Mouse (Mus musculus): Measurements from ENCODE around the gene 2410137M14Rik. TPM values are rescaled to one million over a fixed set of nuclear protein-coding genes. Genes with fewer than 3 reads are reported as not detected.

Gene 2410137M14Rik
- polyA plus RNA-seq, 1 experiment from 2014 or later, result not detected

DNA sequence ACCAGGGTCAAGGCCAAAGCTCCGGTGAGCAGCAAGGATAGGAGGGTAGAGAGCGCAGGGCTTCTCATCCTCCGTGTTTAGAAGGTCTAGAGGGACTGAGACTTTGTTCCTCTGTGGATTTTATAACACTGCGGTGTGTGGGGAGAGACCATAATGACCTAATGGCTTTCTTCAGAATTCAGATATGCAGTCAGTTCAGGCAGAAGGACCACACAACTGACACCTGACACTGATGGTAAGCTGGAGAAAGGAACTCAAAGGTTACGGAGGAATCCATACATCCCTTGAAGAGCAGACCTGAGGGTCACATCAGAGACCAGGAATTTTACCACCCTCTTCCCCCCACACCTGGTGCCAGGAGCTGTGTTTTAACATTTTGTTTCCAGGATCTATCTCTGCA, 8.4 kb upstream of the 2410137M14Rik start, which contains the start of gene H2-M5:
H2-M5 (minus strand) TSS at position 101 of the 400 bp plus-strand sequence.
- peaks cover 6% of the 10 kb centered on the region; the same call in 1 of the 2 replicates for H3K4me1 ChIP-seq
- no peaks in the 10 kb centered on the region for H3K9me3 ChIP-seq (replicated peaks)
- no peak within 1 kb of the TSS for H3K27ac ChIP-seq (replicated peaks)
- no peaks in the 10 kb centered on the region for H3K36me3 ChIP-seq
- no peak for DNase-seq (ENCODE audit: low spot score)
- WGBS, result 18% methylated on average over 5 of the region's 5 CpGs
- peak within 1 kb of the TSS; percentile 28 for H3K4me3 ChIP-seq
- peaks cover 58% of the 10 kb centered on the region for H3K27me3 ChIP-seq (ENCODE audit: low read depth, poor library complexity, severe bottlenecking)

DNA sequence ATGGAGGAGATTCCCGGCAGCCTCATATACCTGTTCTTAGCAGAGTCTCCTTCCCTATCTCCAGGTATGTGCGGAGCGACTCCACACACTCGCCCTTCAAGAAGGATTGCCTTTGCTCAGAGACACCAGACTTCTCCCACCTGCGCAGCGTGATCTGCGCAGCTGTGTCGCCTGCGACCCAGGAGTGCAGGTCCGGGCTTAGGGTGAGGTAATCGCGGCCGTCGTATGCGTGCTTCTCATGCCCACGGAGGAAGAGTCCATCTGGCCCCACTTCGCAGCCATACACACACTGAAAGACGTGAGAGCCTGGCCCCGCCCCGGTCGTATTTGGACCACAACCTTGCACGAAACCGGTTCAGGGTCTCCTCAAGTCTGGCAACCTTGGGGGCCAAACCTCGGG, 7.4 kb upstream of the 2410137M14Rik start:
- Histone ChIP-seq H3K4me3 (peak overlapping the region; percentile 28), H3K27ac (replicated peaks) (no peak overlapping the region), H3K9me3 (replicated peaks) (no peaks in the 10 kb centered on the region), H3K27me3 (ENCODE audit: low read depth, poor library complexity, severe bottlenecking) (peaks cover 66% of the 10 kb centered on the region), H3K36me3 (no peaks in the 10 kb centered on the region), H3K4me1 (peaks cover 6% of the 10 kb centered on the region; the same call in 1 of the 2 replicates)
- 4% methylated on average over 24 of the region's 24 CpGs for WGBS
- no peak for DNase-seq (ENCODE audit: low spot score)

DNA sequence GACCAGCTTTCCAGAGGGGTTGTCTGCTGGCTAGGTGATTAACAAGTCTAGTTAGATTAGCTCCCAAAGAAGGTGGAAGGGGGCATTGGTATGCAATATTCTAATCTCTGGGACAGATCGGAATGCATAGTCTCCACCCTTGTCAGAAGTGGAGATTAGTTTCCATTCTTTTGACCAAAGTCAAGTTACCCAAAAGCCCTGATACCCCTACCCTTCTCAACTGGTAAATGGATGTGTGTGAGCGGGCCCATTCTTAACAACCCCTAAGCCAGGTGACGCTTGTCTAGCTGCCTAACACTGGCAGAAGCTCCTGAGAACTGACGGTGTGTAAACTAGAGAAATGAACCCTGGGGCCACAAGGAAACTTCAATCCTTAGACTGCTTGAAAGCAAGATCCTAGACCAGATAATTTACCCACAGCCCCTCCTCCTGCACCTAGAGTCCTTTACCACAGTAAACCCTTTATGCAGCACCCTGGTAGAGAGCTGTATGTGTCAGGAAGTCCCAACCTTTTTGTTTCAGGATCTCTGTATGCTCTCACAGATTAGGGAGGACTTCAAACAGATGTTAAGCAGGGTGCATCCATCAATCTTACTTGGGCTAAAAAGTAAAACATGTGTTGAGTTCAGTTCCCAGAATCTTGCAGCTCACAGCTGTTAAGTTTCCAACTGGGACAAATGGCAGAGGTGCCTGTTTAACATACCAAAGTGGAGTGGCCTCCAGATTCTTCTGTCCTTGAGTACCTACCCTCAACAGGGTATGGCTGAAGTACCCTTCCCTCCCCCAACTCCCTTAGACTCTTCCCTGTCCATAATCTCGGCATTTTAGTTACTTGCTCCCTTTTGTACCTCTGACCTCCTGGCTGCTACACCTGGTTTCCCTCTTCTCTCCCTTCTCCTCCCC, 1.5 kb upstream of the 2410137M14Rik start:
- H3K36me3 ChIP-seq, result no peaks in the 10 kb centered on the region

DNA sequence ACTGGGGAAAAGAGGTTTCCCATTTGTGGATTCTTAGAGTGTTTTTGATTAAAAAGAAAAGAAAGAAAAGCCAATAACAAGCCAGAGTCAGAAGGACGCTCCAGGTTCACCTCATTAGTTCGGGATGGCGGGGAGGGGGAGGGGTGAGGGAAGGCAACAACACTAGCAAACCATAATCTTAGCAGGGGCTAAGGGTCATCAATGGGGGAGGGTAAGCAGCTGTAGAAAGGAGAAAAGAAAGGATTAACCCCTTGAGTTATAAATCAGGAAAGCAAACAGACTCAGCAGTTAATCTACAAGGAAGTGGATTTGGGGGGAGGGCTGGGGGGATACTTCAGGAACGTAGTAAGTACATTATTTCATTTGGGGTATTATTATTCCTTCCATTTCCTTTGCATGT, 808 bp upstream of the 2410137M14Rik start:
- peak; percentile 47 for DNase-seq (ENCODE audit: low spot score)
- no peaks in the 10 kb centered on the region for H3K9me3 ChIP-seq (replicated peaks)
- H3K27ac ChIP-seq (replicated peaks), result no peak overlapping the region
- peaks cover 72% of the 10 kb centered on the region for H3K27me3 ChIP-seq (ENCODE audit: low read depth, poor library complexity, severe bottlenecking)
- no peaks in the 10 kb centered on the region for H3K36me3 ChIP-seq
- whole genome bisulfite sequencing, result 4% methylated on average over 4 of the region's 4 CpGs
- H3K4me3 ChIP-seq, result peak overlapping the region; percentile 30
- H3K4me1 ChIP-seq, result peaks cover 23% of the 10 kb centered on the region

More for the DNA sequence above, 1.5 kb upstream of the 2410137M14Rik start:
- WGBS, result 31% methylated on average over 5 of the region's 5 CpGs
- Histone ChIP-seq H3K27me3 (ENCODE audit: low read depth, poor library complexity, severe bottlenecking) (peaks cover 74% of the 10 kb centered on the region), H3K9me3 (replicated peaks) (no peaks in the 10 kb centered on the region), H3K4me3 (peak overlapping the region; percentile 30; the same call in 1 of the 2 replicates), H3K27ac (replicated peaks) (no peak overlapping the region), H3K4me1 (peaks cover 23% of the 10 kb centered on the region)
- no peak for DNase-seq (ENCODE audit: low spot score)

DNA sequence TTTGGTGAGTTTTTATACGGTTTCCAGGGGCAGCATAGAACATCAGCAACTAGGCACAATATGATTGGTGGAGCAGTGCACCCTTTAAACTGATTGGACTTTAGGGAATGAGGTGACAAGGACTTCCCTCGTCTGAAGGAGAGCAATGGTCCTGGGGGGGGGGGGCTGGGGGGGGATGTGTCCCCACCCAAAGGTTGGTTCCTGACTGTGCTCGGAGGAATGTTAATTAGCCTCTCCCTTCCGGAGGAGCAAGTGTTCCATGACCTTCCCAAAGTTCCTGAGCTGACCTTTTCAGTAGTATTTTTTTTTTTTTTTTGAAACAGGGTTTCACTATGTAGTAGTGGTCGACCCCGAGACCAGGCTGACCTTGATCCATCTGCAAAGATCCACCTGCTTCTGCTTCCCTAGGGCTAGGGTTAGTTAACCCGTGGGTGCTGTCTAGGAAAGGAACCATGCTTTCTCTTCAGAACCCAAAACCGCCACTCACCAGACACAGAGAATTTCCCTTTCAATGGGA, 7.7 kb downstream of the 2410137M14Rik start:
- 84% methylated on average over 8 of the region's 8 CpGs for WGBS
- peaks cover 6% of the 10 kb centered on the region for H3K27me3 ChIP-seq (ENCODE audit: low read depth, poor library complexity, severe bottlenecking)
- no peak overlapping the region for H3K4me3 ChIP-seq
- no peaks in the 10 kb centered on the region for H3K9me3 ChIP-seq (replicated peaks)
- DNase-seq (ENCODE audit: low spot score), result no peak
- H3K36me3 ChIP-seq, result no peaks in the 10 kb centered on the region
- H3K4me1 ChIP-seq, result no peaks in the 10 kb centered on the region
- no peak overlapping the region for H3K27ac ChIP-seq (replicated peaks)

DNA sequence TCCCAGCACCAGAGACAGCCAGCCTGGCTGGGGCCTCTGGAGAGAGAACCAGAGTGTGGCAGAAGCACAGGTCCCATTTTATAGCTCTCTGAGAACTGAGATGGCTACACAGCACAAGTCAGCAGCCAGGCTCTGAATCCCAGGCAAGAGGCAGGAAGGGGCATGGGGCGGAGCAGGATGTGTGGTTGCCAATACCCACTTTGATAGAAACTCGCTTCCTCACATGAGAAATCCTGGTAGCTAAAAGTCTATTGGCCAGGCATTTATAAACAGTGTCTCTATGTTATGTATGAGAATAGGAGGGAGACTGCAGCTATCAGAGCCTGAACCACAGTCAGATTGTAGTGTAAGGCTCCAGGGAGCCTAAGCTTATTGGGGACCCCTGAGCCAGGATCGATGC, 8.2 kb downstream of the 2410137M14Rik start:
- no peak for DNase-seq (ENCODE audit: low spot score)
- Histone ChIP-seq H3K36me3 (no peaks in the 10 kb centered on the region), H3K27ac (replicated peaks) (no peak overlapping the region), H3K27me3 (ENCODE audit: low read depth, poor library complexity, severe bottlenecking) (0 out of 2 replicates have a peak, but pooled peaks cover 5% of the 10 kb centered on the region), H3K9me3 (replicated peaks) (no peaks in the 10 kb centered on the region), H3K4me1 (no peaks in the 10 kb centered on the region), H3K4me3 (no peak overlapping the region)
- 82% methylated on average over 3 of the region's 3 CpGs for WGBS

DNA sequence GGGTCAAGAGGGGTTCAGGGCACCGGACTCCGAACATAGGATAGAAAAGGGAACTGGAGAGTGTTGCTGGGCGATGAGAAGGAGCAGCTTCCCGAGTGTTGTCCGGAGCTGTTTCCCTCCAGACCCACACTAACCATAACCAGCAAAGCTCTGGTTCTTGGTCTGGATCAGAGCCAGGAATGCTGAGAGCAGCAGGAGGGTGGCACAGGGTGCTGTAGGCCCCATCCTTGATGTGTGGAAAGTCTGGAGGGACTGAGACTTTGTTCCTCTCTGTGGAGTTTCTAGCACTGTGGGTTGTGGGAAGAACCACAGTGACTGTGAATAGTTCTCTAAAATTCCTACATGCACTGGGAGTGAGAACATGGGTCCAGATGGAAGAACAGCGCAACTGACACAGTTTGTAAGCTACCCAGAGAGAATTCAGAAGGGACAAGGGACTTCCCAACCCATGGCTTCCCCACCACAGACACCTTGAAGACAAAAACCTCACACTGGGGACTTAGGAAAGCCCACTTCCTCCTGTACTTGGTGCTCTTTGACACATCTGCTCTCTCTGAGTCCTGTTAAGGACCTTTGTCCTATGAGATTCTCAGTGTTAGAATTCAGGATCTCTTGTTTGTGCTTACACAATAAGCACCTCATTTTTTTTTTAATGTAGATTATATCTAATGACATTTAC, 9.7 kb downstream of the 2410137M14Rik start:
- Histone ChIP-seq H3K9me3 (replicated peaks) (no peaks in the 10 kb centered on the region), H3K36me3 (no peaks in the 10 kb centered on the region), H3K27me3 (ENCODE audit: low read depth, poor library complexity, severe bottlenecking) (no peaks in the 10 kb centered on the region), H3K27ac (replicated peaks) (no peak overlapping the region), H3K4me1 (no peaks in the 10 kb centered on the region), H3K4me3 (no peak overlapping the region)
- no peak for DNase-seq (ENCODE audit: low spot score)
- WGBS, result 91% methylated on average over 6 of the region's 6 CpGs

DNA sequence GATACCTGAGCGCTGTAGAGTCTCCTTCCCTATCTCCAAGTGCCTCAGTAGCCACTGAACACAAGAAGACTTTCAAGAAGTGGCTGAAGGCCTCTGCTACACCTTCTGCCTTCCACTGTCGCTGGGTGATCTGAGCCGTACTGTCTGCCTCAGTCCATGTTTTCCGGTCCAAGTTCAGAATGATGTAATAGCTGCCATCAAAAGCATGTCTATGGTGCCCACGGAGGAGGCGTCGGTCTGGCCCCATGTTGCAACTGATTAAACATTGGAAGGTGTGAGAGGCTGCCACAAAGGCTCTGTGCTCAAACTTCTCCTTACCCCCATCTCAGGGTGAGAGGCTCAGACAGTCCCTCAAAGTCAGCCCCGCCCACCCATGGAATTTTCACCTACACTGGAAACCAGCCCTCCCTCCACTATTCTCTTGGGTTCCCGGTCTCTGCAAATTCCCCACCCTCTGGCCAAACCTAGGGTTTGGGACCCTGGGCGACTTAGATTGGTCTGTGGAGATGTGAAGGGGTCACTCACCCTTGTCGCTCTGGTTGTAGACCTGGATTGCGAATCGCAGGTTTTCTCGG, 10.6 kb downstream of the 2410137M14Rik start:
- no peak for DNase-seq (ENCODE audit: low spot score)
- Histone ChIP-seq H3K4me3 (no peak overlapping the region), H3K27me3 (ENCODE audit: low read depth, poor library complexity, severe bottlenecking) (no peaks in the 10 kb centered on the region), H3K36me3 (no peaks in the 10 kb centered on the region), H3K27ac (replicated peaks) (no peak overlapping the region), H3K9me3 (replicated peaks) (no peaks in the 10 kb centered on the region), H3K4me1 (no peaks in the 10 kb centered on the region)
- 83% methylated on average over 14 of the region's 14 CpGs for WGBS

DNA sequence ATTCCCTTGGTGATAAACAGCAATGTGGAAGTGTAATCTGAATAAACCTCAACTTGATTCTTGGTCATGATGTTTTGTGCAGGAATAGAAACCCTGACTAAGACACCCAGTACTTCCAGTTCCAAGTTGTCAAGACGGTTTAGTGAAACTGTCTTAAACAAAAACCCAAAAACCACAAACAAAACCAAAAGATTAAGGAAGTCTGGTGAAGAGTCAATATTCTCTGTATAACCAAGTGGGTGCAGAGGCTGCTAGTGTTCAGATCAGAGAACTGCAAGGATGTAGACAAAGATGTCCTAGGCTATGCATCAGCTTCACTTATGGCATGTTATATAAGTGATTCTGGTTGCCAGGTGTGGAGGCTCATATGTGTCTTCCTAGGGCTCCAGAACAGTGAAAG, 14.2 kb downstream of the 2410137M14Rik start:
- Histone ChIP-seq H3K9me3 (replicated peaks) (no peaks in the 10 kb centered on the region), H3K4me3 (no peak overlapping the region), H3K27me3 (ENCODE audit: low read depth, poor library complexity, severe bottlenecking) (no peaks in the 10 kb centered on the region), H3K4me1 (no peaks in the 10 kb centered on the region), H3K36me3 (no peaks in the 10 kb centered on the region), H3K27ac (replicated peaks) (no peak overlapping the region)
- no peak for DNase-seq (ENCODE audit: low spot score)
- 78% methylated on average over 1 of the region's 1 CpGs for WGBS

DNA sequence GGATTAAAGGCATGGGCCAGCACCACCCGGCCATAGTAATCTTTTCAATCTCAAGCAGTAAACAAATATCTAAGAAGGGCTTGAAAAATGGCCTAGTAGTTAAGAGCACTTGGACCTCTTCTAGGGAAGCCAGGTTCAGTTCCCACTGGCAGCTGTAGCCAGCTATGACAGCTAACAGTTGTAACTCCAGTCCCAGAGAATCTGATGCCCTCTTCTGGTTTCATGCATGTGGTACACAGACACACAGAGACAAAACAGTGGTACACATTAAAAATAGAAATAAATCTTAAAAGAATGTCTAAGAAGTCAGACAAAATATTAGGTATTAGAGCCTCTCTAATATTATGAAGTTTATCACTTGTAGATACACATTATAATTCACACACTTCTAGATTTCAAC, 19.9 kb downstream of the 2410137M14Rik start:
- Histone ChIP-seq H3K27ac (replicated peaks) (no peak overlapping the region), H3K36me3 (peaks cover 8% of the 10 kb centered on the region), H3K27me3 (ENCODE audit: low read depth, poor library complexity, severe bottlenecking) (no peaks in the 10 kb centered on the region), H3K4me1 (peaks cover 20% of the 10 kb centered on the region), H3K9me3 (replicated peaks) (no peaks in the 10 kb centered on the region), H3K4me3 (no peak overlapping the region)
- DNase-seq (ENCODE audit: low spot score), result no peak
- 85% methylated on average over 1 of the region's 1 CpGs for WGBS

DNA sequence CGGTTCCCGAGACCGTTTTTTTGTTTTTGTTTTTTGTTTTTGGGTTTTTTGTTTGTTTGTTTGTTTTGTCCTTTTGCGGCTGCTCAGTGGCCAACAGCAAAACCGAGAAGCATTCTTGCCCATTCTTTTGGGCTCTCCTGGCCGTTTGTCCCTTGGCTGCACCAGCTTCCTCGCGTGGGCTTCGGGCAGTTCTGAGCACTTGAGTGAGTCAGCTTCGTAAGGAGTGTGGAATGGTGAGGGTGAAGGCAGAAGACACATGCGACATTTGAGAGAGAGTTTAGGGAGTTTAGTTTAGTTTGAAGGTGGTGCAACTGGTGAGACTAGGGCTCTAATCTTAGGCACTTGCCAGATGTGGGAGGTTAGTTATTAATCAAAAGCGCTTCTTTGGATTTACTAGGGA, 22.2 kb downstream of the 2410137M14Rik start:
- no peak for DNase-seq (ENCODE audit: low spot score)
- H3K27me3 ChIP-seq (ENCODE audit: low read depth, poor library complexity, severe bottlenecking), result no peaks in the 10 kb centered on the region
- H3K4me1 ChIP-seq, result peaks cover 20% of the 10 kb centered on the region
- WGBS, result 16% methylated on average over 12 of the region's 12 CpGs
- H3K4me3 ChIP-seq, result peak overlapping the region; percentile 82
- H3K9me3 ChIP-seq (replicated peaks), result no peaks in the 10 kb centered on the region
- peaks cover 23% of the 10 kb centered on the region for H3K36me3 ChIP-seq
- peak overlapping the region; percentile 88 for H3K27ac ChIP-seq (replicated peaks)

DNA sequence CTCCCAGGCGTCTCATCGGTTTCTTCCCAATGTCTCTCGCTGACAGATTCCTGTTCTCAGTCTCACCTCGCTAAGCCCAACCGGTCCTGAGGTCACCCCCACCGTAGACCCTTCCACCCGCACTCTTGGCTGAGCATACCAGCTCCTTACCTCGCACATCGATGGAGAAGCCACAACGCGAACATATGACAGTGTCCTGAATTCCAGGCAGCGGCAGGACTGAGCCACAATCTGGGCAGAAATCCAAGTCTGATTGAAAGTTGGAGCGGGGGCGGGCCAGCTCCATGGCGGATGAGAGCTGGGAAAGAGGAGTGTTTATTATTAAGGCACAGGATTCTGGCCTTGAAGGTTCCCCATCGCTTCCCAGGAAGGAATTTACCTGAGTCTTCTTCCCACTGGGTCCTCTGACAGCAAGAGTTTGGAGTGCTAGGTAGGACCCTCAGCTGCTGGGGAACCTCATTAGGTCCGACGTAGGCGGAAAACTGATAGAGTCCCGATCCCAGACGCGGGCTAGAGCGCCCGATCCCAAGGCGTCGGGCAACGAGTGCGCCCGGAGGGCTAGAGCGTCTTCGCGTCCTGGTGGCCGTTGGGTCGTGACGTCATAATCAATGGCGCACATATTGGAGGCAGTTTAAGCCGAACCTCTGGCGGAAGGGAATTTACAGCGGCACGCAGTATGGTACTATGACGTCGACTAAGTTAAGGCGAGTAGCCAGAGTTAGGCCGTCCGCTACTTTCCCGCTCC, 22.9 kb downstream of the 2410137M14Rik start, which contains the start of the genes Znrd1 and Znrd1as:
Znrd1 (minus strand) TSS at position 561 of the 745 bp plus-strand sequence.
Znrd1as (plus strand) TSS at position 594 of the 745 bp plus-strand sequence.
- H3K9me3 ChIP-seq (replicated peaks), result no peaks in the 10 kb centered on the region
- no peaks in the 10 kb centered on the region for H3K27me3 ChIP-seq (ENCODE audit: low read depth, poor library complexity, severe bottlenecking)
- H3K4me1 ChIP-seq, result peaks cover 20% of the 10 kb centered on the region
- peak; percentile 94 for DNase-seq (ENCODE audit: low spot score)
- under 1% methylated on average over 46 of the region's 46 CpGs for WGBS
- H3K36me3 ChIP-seq, result peaks cover 28% of the 10 kb centered on the region
- H3K4me3 ChIP-seq, result peak within 1 kb of the TSS; percentile 82
- peak within 1 kb of the TSS; percentile 88 for H3K27ac ChIP-seq (replicated peaks)

Data from midbrain, embryonic 10.5 days (tissue).